Mouse (Mus musculus): Measurements from ENCODE around the gene Lrrc2. TPM values are rescaled to one million over a fixed set of nuclear protein-coding genes. Genes with fewer than 3 reads are reported as not detected.

Gene Lrrc2
- total RNA-seq, 2 experiments from 2014 or later: 10.6 to 13.7 TPM

DNA sequence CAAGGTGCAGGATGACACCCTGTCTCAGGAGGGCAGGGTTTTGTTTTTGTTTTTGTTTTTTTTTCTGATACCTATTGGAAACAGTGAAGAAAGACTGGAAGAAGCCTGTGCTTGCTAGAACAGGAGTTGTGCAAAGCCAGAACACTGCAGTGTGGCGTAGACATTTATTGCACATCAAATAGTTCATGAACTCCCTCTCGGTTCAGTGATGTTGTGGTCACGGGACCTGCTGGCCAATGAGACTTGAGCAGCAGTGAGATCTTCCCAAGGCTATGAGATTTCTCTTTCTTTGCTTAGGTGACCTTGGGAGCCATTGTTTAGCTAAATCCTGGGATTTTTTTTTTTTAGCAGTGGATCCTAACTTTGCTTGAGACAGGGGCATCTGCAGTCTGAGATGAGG, 36.7 kb downstream of the Lrrc2 start:
- DNase-seq: no peak

DNA sequence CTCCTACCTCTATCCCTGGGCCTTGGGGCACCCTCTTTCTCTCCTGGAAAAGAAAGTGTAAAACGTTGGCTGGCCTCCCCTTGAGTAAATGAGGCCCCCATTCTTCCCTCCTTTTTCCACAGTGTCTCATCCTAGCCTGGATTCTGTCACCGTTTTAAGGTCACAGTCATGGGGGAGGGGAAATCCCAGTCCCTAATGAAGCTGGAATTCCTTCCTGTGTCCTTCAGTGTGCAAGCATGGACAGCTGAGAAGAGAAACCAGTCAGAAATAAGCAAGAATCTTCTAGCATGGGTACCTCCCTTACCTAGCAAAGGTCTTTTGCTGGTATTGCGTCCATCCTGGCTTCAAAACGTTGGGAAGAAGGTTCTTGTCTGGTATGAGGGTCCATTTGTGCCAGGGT, 37.8 kb downstream of the Lrrc2 start:
- DNase-seq: no peak

DNA sequence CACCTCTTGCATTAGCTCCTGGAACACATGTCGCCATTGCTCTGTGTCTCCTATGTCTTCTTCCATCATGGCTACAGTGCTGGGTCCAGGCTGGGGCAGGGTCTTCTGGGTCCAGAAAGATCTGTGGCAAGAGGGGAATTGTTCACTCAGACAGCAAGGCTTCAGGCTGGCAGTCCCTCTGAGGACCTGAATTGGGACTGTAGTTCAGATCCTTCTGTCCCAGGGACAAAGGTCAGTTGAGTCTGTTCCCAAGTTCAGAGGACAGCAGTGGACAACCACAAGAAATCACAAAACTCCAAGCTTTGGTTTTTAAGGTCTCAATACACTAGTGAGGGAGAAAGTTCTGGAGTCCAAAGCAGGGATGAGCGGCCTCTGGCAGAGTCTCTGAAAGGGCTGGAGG, 38.2 kb downstream of the Lrrc2 start:
- DNase-seq: no peak

DNA sequence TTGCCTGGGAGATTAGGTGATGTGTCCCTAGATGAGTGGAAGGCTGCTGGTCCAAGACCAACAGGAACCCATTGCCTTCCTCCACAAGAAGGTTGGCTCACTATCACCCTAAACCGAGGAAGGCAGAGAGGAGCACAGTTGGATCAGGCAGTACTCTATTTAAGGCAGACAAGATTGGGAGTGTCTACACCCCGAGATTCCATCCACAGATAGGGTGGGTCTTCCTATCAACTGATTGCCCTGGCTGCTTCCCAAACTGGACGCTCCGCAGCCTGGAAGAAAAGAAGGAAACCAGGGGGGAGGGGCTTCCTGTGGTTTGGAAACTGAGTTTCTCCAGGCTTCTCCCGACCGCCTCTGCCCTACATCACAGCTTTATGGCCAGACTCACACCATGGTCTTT, 38.9 kb downstream of the Lrrc2 start, which contains the start of gene Rtp3:
Gene Rtp3, minus strand, starts transcription at position 380 of the 400 bp plus-strand sequence.
- no peak for DNase-seq

DNA sequence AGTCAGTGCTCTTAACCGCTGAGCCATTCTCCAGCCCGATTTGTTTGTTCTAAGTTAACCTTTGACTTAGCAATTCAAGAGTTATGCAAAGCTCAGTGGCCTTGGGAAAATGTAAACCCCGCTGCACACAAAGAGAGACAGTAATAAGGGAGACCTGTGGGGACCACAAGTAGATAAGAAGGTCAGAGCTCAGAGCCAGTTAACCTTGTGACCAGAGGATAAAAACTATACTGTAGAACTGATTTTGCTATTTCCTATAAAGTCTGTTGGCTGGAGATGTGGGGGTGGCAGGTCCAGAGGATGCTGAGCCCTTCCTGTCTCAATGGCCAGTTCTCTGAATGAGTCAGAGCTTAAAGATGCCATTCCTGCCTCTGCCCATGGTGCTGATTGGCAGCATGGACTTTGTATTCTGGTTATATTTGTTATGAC, 42.0 kb downstream of the Lrrc2 start:
- DNase-seq: no peak

DNA sequence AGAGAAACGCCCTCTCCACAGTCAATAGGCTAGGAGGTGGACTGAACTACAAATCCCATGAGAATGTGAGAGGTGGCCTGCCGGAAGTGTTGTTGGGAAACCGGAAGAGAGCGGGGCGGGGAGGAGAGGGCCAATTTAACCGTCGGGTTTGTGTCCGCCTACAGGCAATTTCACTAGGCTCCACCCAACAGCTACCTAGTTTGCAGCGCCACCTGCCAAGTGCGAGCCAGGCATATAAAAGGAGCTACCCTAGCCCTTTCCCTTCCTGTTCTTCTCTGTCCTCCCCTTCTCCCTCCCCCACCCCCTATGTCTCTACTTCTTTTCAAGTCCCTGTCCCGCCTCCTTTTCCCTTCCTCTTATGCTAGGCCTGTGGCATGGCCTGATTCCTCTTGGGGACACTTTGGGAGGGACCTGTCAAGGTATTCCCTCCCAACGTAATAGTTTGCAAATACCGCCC, 43.4 kb downstream of the Lrrc2 start:
- DNase-seq: peak; percentile 50

DNA sequence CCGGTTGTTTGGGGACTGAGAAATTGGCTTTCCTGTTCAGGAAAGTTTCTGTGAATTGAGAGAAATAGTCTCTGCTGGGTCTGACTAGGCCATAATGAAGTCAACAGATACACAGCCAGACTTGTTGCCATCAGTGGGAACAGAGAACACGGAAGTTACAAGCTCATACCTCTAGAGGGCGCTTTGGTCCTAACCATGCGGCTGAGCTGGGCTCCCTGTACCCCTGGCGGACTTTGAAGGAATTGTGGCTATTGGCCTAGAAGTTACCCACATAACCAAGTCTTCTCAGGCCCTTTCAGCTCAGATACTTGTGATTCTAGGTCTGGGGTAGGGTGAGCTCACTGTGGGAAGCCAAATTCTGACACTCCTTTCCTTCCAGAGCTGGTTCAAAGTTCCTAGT, 45.9 kb downstream of the Lrrc2 start:
- DNase-seq: peak; percentile 68

DNA sequence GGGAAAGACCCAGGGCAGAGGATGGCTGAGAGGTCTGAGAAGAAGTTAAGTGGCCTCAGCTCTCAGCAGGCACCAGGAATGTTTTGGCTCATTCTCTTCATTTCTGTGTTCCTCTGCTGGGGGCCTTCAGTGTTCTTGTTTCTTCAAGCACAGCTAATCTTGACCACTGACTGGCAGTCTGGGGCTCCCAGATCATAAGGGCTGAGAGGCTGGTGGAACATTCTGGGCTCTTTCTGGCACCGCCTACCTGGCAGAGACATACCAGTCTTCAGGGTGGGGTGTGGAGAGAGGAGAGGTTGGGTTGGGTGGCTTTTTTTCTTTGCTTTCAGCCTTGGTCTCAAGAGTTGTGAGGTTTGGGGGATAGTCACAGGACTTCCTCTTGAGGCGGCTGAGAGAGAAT, 47.7 kb downstream of the Lrrc2 start:
- DNase-seq: no peak

DNA sequence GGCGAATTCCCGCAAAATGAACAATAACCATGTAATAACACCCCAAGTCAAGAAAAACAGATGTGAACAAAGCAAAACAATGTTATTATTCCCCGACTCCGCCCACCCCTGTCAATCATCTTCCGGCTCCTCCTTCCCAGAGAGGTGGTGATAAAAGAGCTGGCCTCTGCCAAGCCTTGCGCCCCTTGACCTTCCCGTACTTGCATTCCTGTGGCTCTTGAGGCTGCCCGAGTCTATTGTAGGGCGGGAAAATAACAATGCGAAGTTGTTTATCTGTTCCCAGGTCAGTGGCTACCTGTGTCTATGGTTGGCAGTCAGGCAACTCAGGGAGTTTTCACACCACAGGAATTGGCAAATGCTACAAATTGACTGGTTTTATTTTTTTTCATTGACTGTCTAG, 48.5 kb downstream of the Lrrc2 start:
- DNase-seq: no peak

DNA sequence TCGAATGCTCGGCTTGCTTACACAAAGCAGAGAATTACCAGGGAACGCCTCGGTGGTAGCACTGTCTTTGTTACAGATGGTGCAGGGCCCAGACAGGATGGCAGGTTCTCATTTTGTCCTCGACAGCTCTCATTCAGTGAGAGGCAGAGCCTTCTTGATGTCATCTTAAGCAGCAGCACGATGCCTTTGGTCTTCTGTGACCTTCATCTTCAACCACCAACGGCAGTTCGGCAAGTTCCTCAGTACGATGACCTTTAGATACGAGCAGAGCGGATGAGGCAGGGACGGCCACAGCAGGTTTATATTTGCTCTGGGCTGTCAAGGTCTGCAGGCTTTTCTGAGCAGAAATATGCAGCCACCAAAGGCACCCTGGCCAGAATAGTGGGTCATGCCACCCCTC, 50.3 kb downstream of the Lrrc2 start:
- DNase-seq: no peak

DNA sequence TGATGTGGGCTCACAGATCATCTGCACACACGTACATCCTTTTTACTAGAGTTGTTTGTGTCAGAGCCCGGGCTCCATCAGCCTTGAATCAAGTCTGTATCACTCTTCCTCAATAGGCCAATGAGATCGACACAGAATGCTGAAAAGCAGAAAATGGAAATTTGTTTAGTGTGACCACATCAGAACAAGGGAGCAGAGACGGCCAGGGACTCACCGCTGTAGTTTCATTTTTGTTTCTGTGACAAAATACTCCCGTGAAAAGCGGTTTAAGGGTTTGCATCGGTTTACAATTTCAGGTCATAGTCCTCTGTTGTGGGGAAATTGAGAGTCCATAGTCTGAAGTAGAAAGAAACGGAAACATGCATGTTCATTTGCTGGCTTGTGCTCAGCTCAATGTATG, 51.9 kb downstream of the Lrrc2 start:
- no peak for DNase-seq

DNA sequence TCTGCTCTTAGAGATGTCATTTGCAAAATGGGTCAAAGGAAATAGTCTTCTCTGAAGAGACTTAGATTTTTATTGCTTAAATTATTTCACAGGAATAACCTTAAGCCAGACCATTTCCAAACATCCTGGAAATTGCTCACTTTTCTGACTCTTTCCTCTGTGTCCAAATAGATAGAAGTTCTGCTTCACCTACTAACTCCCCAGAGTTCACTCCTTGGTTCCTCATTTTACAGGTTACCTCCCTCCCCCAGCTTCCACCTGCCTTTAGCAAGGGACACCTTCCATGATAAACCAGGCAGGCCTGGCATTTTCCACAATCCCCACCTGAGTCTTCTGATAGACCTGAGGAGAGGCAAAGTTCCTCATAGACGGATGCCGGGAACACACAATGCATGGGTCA, 55.2 kb downstream of the Lrrc2 start:
- no peak for DNase-seq

DNA sequence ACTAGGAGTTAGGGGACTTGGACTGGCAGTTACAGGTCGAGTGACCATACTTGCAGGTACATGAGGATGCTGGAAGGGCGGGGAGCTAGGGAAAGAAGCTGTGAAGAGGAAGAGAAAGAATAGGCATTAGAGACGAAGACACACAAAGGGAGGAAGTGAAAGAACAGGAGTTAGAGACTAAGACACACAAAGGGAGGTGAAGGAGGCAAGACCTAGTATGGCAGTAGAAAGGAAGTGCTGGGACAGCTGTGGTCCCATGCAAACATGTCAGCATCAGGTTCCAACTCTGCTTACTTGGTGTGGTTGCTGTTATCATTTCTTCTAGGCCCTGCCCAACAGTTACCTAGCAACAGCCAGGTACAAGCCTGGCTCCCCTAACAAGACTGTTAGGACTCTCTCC, 58.4 kb downstream of the Lrrc2 start:
- no peak for DNase-seq

DNA sequence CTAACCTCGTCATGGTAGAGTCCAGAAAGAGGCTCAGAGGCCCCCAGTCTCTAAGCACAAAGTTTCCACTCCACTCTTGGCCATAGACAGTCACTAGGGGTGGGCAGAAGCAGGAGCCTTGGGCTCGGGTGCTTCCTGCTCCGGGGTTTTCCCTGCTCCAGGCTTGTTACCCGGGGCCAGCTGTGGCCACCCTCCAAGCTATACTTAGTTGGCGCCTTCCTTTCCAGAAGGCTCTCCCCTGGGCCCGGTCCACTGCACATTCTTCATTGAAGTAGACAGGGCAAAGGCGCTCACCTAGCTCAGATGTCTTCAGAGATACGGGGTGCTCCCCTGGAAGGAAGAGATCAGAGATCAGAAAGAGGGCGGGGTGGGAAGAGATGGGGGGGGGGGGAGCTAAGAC, 60.2 kb downstream of the Lrrc2 start:
- DNase-seq: no peak

DNA sequence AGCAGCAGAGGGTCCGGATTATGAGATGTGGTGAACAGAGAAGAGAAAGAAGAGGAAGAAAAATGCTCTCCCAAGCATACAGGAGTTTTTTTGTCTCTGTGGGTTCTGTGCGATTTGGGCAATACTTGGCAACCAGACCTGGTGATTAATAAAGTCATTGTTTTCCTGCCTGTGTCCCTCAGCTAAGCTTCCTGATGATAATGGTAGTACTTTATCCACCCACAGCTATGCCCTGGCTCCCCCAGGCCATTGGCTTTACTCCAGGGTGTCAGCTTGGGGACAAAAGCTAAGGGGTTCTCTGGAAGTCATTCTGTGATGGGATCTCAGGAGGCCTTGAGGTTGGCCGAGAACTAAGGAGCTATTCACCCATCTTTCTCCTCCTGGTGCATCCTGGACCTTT, 60.7 kb downstream of the Lrrc2 start:
- DNase-seq: no peak

DNA sequence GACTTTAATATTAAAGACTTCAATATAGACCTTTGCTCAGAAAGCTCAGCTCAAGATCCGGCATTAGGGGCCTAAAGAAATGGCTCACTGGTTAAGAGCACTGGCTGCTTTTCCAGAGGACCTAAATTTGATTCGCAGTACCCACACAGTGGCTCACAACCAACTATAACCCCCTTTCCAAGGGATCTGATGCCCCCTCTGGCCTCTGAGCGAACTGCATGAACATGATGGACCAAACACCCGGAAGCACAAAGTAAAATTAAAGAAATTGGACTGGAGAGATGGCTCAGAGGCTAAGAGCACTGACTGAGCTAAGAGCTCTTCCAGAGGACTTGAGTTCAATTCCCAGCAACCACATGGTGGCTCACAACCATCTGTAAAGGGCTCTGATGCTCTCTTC, 64.3 kb downstream of the Lrrc2 start:
- DNase-seq: no peak

DNA sequence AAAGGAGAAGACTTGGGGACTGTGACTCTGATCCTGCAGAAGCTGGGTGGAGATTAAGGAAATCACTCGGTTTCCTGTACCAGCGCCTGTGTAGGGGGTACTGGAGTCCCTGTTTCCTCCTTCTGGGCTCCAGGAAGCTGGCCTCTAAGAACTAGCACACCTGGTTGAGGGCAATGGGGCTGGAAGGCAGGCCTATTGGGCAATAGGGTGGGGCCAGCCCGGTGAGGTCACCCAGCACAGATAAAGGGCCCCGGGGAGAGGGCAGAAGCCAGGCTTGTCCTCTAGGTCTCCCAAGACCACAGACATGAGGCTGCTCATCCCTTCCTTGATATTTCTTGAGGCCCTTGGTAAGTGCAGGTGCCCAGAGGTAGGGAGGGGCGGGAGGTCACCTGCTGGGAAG, 67.7 kb downstream of the Lrrc2 start, which contains the start of gene Ltf:
Gene Ltf, plus strand, starts transcription at position 250 of the 400 bp plus-strand sequence.
- no peak for DNase-seq

DNA sequence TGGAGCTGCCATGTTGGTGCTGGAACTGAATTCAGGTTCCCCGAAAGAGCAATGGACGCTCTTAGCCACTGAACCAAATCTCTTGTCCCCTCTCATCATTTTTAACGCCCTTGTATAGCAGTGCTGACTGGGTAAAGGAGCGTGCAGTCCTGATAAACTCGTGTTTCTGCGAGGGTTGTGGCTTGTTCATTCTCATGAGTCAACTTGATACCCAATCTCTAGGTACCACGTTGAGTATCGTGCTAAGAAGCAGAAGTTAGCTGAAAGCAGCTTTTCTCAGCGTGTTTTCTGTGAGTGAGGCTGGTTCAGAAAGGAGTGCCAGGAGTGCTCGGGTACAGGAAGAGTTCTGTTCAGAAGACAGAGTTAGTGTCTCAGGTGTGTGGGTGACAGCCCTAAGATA, 75.4 kb downstream of the Lrrc2 start:
- DNase-seq: no peak

Small RNA genes lying within 50 kb of the gene (microRNA-seq; reads per million reads assigned to microRNA genes)
- 0 reads per million in 2 experiments for gene Gm24269

Other genes with a start within 250 kb of the Lrrc2 start
- 100 to 1,000 TPM; 260 to 321 TPM for gene Myl3, start 209.7 kb upstream of the Lrrc2 start, total RNA-seq (2021)
- gene Pth1r, start 204.4 kb upstream of the Lrrc2 start, total RNA-seq (2021): 10 to 100 TPM in 1 of 2 experiments, 1 to 10 TPM in 1; 4.1 to 11.8 TPM
- not detected for gene Prss42, start 153.4 kb upstream of the Lrrc2 start, total RNA-seq (2021)
- not detected for gene Prss44, start 137.6 kb upstream of the Lrrc2 start, total RNA-seq (2021)
- not detected for gene Prss43, start 124.9 kb upstream of the Lrrc2 start, total RNA-seq (2021)
- not detected for gene Prss45, start 117.0 kb upstream of the Lrrc2 start, total RNA-seq (2021)
- gene Prss46, start 107.0 kb upstream of the Lrrc2 start, total RNA-seq (2021): under 1 TPM in 1 of 2 experiments, not detected in 1; 0.29 TPM
- under 1 TPM in 1 of 2 experiments, not detected in 1; 0.41 TPM for gene Prss50, start 93.6 kb upstream of the Lrrc2 start, total RNA-seq (2021)
- 1 to 10 TPM; 4.5 to 9.7 TPM for gene Als2cl, start 71.7 kb upstream of the Lrrc2 start, total RNA-seq (2021)
- gene Tmie, start 71.4 kb upstream of the Lrrc2 start, total RNA-seq (2021): under 1 TPM; 0.47 to 0.54 TPM
- gene Fam240a, start 34.7 kb upstream of the Lrrc2 start, total RNA-seq (2021): under 1 TPM in 1 of 2 experiments, not detected in 1; 0.99 TPM
- not detected for gene Tdgf1, start 5.4 kb upstream of the Lrrc2 start, total RNA-seq (2021)
- under 1 TPM; 0.92 to 0.93 TPM for gene Rtp3, start 39.0 kb downstream of the Lrrc2 start, total RNA-seq (2021)
- 10 to 100 TPM in 1 of 2 experiments, 1 to 10 TPM in 1; 1.1 to 10.1 TPM for gene Ltf, start 67.7 kb downstream of the Lrrc2 start, total RNA-seq (2021)
- gene Ccrl2, start 106.0 kb downstream of the Lrrc2 start, total RNA-seq (2021): 1 to 10 TPM; 4.7 to 4.8 TPM
- gene Lrrfip2, start 166.0 kb downstream of the Lrrc2 start, total RNA-seq (2021): 10 to 100 TPM; 72.3 to 80.8 TPM

Data from gastrocnemius, postnatal 10 days (tissue).